Mouse (Mus musculus) spleen, adult 2 months (tissue): ENCODE measurements around the gene Pheta1. TPM values are rescaled to one million over a fixed set of nuclear protein-coding genes. Genes with fewer than 3 reads are reported as not detected.
"Not testable (repeated sequence)": the region's sequence is repeated elsewhere in the genome, so short reads cannot be mapped to it uniquely, and the experiment has no call there.

ENCODE experiments used
- DNase-seq, 2 experiments: peaks; one replicate each; pipeline versions ENCODE4 v3.0.0 to v3.0.0-alpha.2; 2012 to 2021; ENCODE audit warnings: low spot score in 2 of 2, low read depth in 1 of 2
- H3K27ac ChIP-seq: fragments of 200-500 bp; 2 replicates; pipeline ENCODE4 v1.5.1; 2012; ENCODE audit warnings: low read length, inconsistent platforms; ENCODE audit not compliant: insufficient read depth
- H3K27me3 ChIP-seq: fragments of 200-500 bp; 2 replicates; pipeline ENCODE4 v1.6.1; 2012; ENCODE audit warnings: mild to moderate bottlenecking, moderate library complexity, low read length, inconsistent platforms; ENCODE audit not compliant: control insufficient read depth, insufficient read depth
- H3K36me3 ChIP-seq: fragments of 200-500 bp; 2 replicates; pipeline ENCODE4 v1.6.1; 2012; ENCODE audit warnings: mild to moderate bottlenecking, low read length, inconsistent platforms; ENCODE audit not compliant: control insufficient read depth, insufficient read depth
- H3K4me1 ChIP-seq: fragments of 200-500 bp; 2 replicates; pipeline ENCODE4 v1.6.1; 2011; ENCODE audit warnings: inconsistent platforms; ENCODE audit not compliant: control insufficient read depth, insufficient read depth, insufficient read length
- H3K4me3 ChIP-seq: fragments of 200-500 bp; 2 replicates; pipeline ENCODE4 v1.5.1; 2011; ENCODE audit warnings: mild to moderate bottlenecking, inconsistent platforms; ENCODE audit not compliant: insufficient read depth, insufficient read length; ENCODE audit errors: extremely low read depth
- CTCF ChIP-seq: fragments of 200-500 bp; IDR thresholded peaks from 2 replicates; pipeline ENCODE4 v1.5.1; 2011; ENCODE audit warnings: mild to moderate bottlenecking, inconsistent platforms; ENCODE audit not compliant: insufficient read depth, insufficient read length, insufficient replicate concordance; ENCODE audit errors: extremely low read depth
- POLR2A ChIP-seq: fragments of 200-500 bp; IDR thresholded peaks from 2 replicates; pipeline ENCODE4 v1.6.1; 2011; ENCODE audit warnings: low read depth, low read length, inconsistent platforms
- WGBS: fragments of 180-500 bp; shearing (Covaris S2); methylation state at CpG from one replicate; pipeline ENCODE4 v1.1.7; 2018; 5-methylcytosine and 5-hydroxymethylcytosine counted together
- polyA plus RNA-seq: library from polyadenylated mRNA; depleted of rRNA; stranded (reverse); fragments of >200 nt; gene quantifications from 2 replicates; pipeline ENCODE4 v1.2.3, GENCODE M21; 2012

Pheta1 gene
- polyA plus RNA-seq, 1 experiment: 5.1 TPM

GRCm38 (mm10) chr5:121842665-121843118, 6.1 kb upstream of the Pheta1 start:
- Histone ChIP-seq H3K4me3 (peak overlapping the region; percentile 62; the same call in 1 of the 2 replicates), H3K27ac (peak overlapping the region; percentile 32; the same call in 1 of the 2 replicates), H3K27me3 (no peaks in the 10 kb centered on the region), H3K36me3 (no peaks in the 10 kb centered on the region), H3K4me1 (peaks cover 16% of the 10 kb centered on the region; the same call in 1 of the 2 replicates)
- 2% methylated on average over 33 of the region's 33 CpGs for WGBS
- peak in 1 of 2 experiments; percentile 81 for DNase-seq
- TF ChIP-seq POLR2A (no peak), CTCF (peak; percentile 98)

- Histone ChIP-seq H3K27ac (no peak overlapping the region), H3K4me1 (peaks cover 22% of the 10 kb centered on the region; the same call in 1 of the 2 replicates), H3K27me3 (no peaks in the 10 kb centered on the region), H3K36me3 (no peaks in the 10 kb centered on the region), H3K4me3 (peak overlapping the region; percentile 62; the same call in 1 of the 2 replicates)
- peak in 1 of 2 experiments; percentile 33 for DNase-seq
- WGBS: 14% methylated on average over 17 of the region's 17 CpGs
- TF ChIP-seq CTCF: no peak
Observed at GRCm38 (mm10) chr5:121843138-121843905, 5.5 kb upstream of the Pheta1 start.

- Histone ChIP-seq H3K4me1 (peaks cover 18% of the 10 kb centered on the region; the same call in 1 of the 2 replicates), H3K27ac (no peak overlapping the region), H3K27me3 (no peaks in the 10 kb centered on the region)
Observed at GRCm38 (mm10) chr5:121845361-121845760, 3.4 kb upstream of the Pheta1 start.

GRCm38 (mm10) chr5:121846322-121846721, 2.5 kb upstream of the Pheta1 start:
- no peaks in the 10 kb centered on the region for H3K27me3 ChIP-seq
- WGBS: 90% methylated on average over 11 of the region's 11 CpGs
- no peak for TF ChIP-seq POLR2A
- no peak for TF ChIP-seq CTCF
- H3K4me3 ChIP-seq: no peak overlapping the region
- no peak for DNase-seq
- H3K27ac ChIP-seq: no peak overlapping the region
- H3K4me1 ChIP-seq: peaks cover 18% of the 10 kb centered on the region; the same call in 1 of the 2 replicates
- no peaks in the 10 kb centered on the region for H3K36me3 ChIP-seq

More at GRCm38 (mm10) chr5:121845361-121845760, 3.4 kb upstream of the Pheta1 start:
- WGBS: 6% methylated on average over 4 of the region's 4 CpGs
- H3K4me3 ChIP-seq: no peak overlapping the region
- no peak for TF ChIP-seq POLR2A
- H3K36me3 ChIP-seq: no peaks in the 10 kb centered on the region
- DNase-seq: no peak

- not testable (repeated sequence) for H3K27ac ChIP-seq, H3K4me3 ChIP-seq, H3K27me3 ChIP-seq, DNase-seq, H3K36me3 ChIP-seq
- 88% methylated on average over 3 of the region's 3 CpGs for WGBS
- H3K4me1 ChIP-seq: peaks cover 17% of the 10 kb centered on the region; the same call in 1 of the 2 replicates
Observed at GRCm38 (mm10) chr5:121847269-121847668, 1.5 kb upstream of the Pheta1 start.

GRCm38 (mm10) chr5:121848035-121848519, 707 bp upstream of the Pheta1 start:
- Histone ChIP-seq H3K4me1 (peaks cover 12% of the 10 kb centered on the region; the same call in 1 of the 2 replicates), H3K27me3 (no peaks in the 10 kb centered on the region), H3K27ac (no peak overlapping the region), H3K36me3 (no peaks in the 10 kb centered on the region), H3K4me3 (peak overlapping the region; percentile 54)
- under 1% methylated on average over 17 of the region's 17 CpGs for WGBS
- DNase-seq: no peak
- TF ChIP-seq CTCF (no peak), POLR2A (no peak)
